Mouse (Mus musculus): ENCODE results near the gene Dlg2. TPM values are rescaled to one million over a fixed set of nuclear protein-coding genes. Genes with fewer than 3 reads are reported as not detected.

The Dlg2 gene
- polyA plus RNA-seq, 1 experiment from 2014 or later = 38.4 TPM

DNA sequence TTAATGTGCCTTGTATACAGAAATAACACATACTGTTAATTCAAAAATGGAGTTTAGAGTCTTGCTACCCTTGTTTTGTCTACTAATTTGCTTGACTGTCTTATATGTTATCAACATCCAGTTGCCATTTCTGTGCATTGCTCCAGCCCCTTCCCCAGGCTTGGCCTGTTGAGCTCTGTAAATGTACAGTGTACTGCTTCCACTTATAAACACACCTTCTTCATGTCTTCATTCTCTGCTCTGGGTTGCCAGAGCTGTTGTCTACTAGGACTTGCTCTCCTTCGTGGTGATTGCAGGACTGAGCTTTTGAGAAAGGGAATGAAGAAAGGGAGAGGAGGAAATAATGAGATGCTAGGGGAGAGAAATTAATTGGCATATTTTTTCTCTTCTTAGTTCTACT is 227.5 kb downstream of the Dlg2 start:
- Histone ChIP-seq H3K36me3 (ENCODE audit: control insufficient read depth, insufficient read depth) (no peaks in the 10 kb centered on the region), H3K4me3 (replicated peaks; ENCODE audit: low read length) (no peak overlapping the region), H3K27ac (ENCODE audit: low read length) (no peak overlapping the region), H3K4me1 (replicated peaks; ENCODE audit: control insufficient read depth, insufficient read depth, low read length) (no peaks in the 10 kb centered on the region), H3K27me3 (replicated peaks; ENCODE audit: control insufficient read depth, insufficient read depth, low read length) (no peaks in the 10 kb centered on the region), H3K9me3 (ENCODE audit: control insufficient read depth, low read length) (no peaks in the 10 kb centered on the region), H3K4me2 (ENCODE audit: low read length) (no peak overlapping the region), H3K9ac (replicated peaks; ENCODE audit: low read depth, low read length) (no peak overlapping the region)
- WGBS = 60% methylated on average over 1 of the region's 1 CpGs
- ATAC-seq = no peak

DNA sequence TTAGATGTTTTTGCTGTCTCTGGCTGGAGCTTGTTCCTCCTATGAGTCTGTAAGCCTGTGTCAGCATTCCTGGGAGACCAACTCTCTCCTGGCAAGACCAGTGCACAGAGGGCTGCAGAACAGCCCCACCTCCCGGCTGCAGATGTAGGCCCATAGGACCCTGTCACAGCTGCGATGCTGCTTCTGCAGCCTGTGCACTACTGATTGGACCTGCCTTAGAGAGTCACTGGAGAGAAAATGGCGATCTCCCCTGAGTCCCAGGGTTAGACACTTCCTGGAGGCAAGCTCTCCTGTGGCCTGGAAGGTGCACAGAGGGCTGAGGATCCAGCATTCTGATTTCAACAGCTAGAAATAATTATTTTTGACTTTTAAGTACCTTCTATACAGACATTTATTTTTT is 257.6 kb downstream of the Dlg2 start:
- no peaks in the 10 kb centered on the region for H3K4me1 ChIP-seq (replicated peaks; ENCODE audit: control insufficient read depth, insufficient read depth, low read length)
- H3K27me3 ChIP-seq (replicated peaks; ENCODE audit: control insufficient read depth, insufficient read depth, low read length) = no peaks in the 10 kb centered on the region
- H3K36me3 ChIP-seq (ENCODE audit: control insufficient read depth, insufficient read depth) = no peaks in the 10 kb centered on the region
- no peaks in the 10 kb centered on the region for H3K9me3 ChIP-seq (ENCODE audit: control insufficient read depth, low read length)
- ATAC-seq = no peak
- H3K4me2 ChIP-seq (ENCODE audit: low read length) = no peak overlapping the region
- no peak overlapping the region for H3K9ac ChIP-seq (replicated peaks; ENCODE audit: low read depth, low read length)
- no peak overlapping the region for H3K27ac ChIP-seq (ENCODE audit: low read length)
- WGBS = 45% methylated on average over 3 of the region's 3 CpGs
- H3K4me3 ChIP-seq (replicated peaks; ENCODE audit: low read length) = no peak overlapping the region

DNA sequence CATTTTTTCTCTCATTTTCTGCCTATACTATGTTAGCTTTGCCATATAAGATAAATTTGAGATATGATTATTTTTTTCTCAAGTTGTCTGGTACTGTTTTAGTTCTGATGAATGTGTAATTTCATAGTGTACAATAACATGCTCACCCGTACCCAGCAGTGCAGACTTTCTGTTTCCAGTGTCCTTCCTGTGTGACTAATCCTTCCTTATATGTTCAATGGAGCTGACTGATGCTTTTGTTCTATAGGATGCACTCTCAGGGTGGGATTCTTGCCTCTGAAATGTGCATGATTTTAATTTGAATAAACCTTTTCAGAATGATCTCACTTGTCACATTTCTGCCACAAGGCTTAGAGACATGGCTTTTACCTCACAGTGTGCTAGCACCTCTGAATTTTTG is 259.9 kb downstream of the Dlg2 start:
- H3K36me3 ChIP-seq (ENCODE audit: control insufficient read depth, insufficient read depth) = no peaks in the 10 kb centered on the region
- H3K4me1 ChIP-seq (replicated peaks; ENCODE audit: control insufficient read depth, insufficient read depth, low read length) = no peaks in the 10 kb centered on the region
- no peaks in the 10 kb centered on the region for H3K9me3 ChIP-seq (ENCODE audit: control insufficient read depth, low read length)
- no peak overlapping the region for H3K4me2 ChIP-seq (ENCODE audit: low read length)
- no peak overlapping the region for H3K9ac ChIP-seq (replicated peaks; ENCODE audit: low read depth, low read length)
- 2% methylated on average over 1 of the region's 1 CpGs for WGBS
- H3K27ac ChIP-seq (ENCODE audit: low read length) = no peak overlapping the region
- no peak overlapping the region for H3K4me3 ChIP-seq (replicated peaks; ENCODE audit: low read length)
- ATAC-seq = no peak
- no peaks in the 10 kb centered on the region for H3K27me3 ChIP-seq (replicated peaks; ENCODE audit: control insufficient read depth, insufficient read depth, low read length)

DNA sequence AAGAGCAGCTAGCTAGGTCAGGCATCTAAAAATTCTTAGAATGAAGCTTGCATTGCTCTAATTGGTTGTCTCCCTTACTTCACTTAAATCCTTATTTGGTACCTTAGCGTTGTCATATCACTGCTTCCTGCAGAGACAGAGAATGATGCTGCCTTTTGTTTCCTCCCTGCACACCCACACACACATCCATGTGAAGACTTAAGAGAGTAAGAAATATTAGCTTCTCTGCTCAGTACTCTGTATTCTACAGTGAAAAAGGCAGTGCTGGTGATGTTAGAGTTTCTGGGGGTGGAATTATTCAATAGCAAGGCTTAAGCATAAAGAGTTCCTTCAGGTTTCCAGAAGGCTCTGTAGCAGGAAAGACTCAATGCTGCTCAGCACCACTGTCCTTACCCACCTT is 272.2 kb downstream of the Dlg2 start:
- Histone ChIP-seq H3K4me2 (ENCODE audit: low read length) (no peak overlapping the region), H3K27ac (ENCODE audit: low read length) (no peak overlapping the region), H3K36me3 (ENCODE audit: control insufficient read depth, insufficient read depth) (no peaks in the 10 kb centered on the region), H3K4me1 (replicated peaks; ENCODE audit: control insufficient read depth, insufficient read depth, low read length) (no peaks in the 10 kb centered on the region), H3K9me3 (ENCODE audit: control insufficient read depth, low read length) (no peaks in the 10 kb centered on the region), H3K27me3 (replicated peaks; ENCODE audit: control insufficient read depth, insufficient read depth, low read length) (no peaks in the 10 kb centered on the region), H3K4me3 (replicated peaks; ENCODE audit: low read length) (no peak overlapping the region), H3K9ac (replicated peaks; ENCODE audit: low read depth, low read length) (no peak overlapping the region)
- ATAC-seq = no peak
- WGBS = 89% methylated on average over 1 of the region's 1 CpGs

DNA sequence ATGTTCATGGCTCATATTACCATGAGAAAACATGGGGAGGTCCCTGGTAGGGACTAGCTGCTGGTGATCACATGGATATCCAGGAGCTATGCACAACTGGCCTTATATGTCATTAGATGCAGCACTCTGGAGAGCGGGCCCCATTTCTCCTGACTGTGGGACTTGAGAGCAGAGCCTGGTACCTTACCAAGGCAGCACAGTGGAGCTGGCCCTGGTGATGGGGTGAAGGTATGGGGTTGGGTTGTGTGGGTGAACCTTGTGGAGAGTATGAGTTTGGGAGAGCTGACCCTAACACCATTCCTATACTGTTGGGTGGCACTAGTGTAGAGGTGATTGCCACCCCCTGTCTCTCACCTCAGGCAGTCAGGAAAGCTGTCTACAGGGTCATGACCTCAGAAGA is 311.5 kb downstream of the Dlg2 start:
- ATAC-seq = no peak
- Histone ChIP-seq H3K36me3 (ENCODE audit: control insufficient read depth, insufficient read depth) (no peaks in the 10 kb centered on the region), H3K27ac (ENCODE audit: low read length) (no peak overlapping the region), H3K9ac (replicated peaks; ENCODE audit: low read depth, low read length) (no peak overlapping the region), H3K27me3 (replicated peaks; ENCODE audit: control insufficient read depth, insufficient read depth, low read length) (no peaks in the 10 kb centered on the region), H3K4me1 (replicated peaks; ENCODE audit: control insufficient read depth, insufficient read depth, low read length) (no peaks in the 10 kb centered on the region), H3K4me3 (replicated peaks; ENCODE audit: low read length) (no peak overlapping the region), H3K9me3 (ENCODE audit: control insufficient read depth, low read length) (no peaks in the 10 kb centered on the region), H3K4me2 (ENCODE audit: low read length) (no peak overlapping the region)
- WGBS = 100% methylated on average over 1 of the region's 1 CpGs

DNA sequence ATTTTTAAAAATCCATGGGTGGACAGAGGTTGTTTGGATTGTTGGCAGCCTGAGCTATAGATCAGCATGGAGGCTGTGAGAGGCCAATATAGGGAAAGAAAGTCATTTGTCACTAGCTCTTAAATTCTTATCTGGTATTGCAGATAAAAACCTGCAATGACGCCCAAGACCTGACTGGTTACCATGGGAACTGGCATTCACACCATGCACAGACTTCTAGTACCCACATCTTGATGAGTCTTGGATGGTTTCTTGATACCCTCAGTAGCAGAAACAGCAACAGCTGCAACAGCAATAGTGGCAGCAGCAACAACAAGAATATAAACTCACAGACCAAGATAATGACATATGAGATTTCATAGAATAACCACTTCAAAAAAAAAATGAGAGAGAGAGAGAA is 315.1 kb downstream of the Dlg2 start:
- Histone ChIP-seq H3K27ac (ENCODE audit: low read length) (no peak overlapping the region), H3K4me2 (ENCODE audit: low read length) (no peak overlapping the region), H3K9me3 (ENCODE audit: control insufficient read depth, low read length) (no peaks in the 10 kb centered on the region), H3K36me3 (ENCODE audit: control insufficient read depth, insufficient read depth) (no peaks in the 10 kb centered on the region), H3K4me3 (replicated peaks; ENCODE audit: low read length) (no peak overlapping the region), H3K27me3 (replicated peaks; ENCODE audit: control insufficient read depth, insufficient read depth, low read length) (no peaks in the 10 kb centered on the region), H3K9ac (replicated peaks; ENCODE audit: low read depth, low read length) (no peak overlapping the region), H3K4me1 (replicated peaks; ENCODE audit: control insufficient read depth, insufficient read depth, low read length) (no peaks in the 10 kb centered on the region)
- 53% methylated on average over 1 of the region's 1 CpGs for WGBS
- ATAC-seq = no peak

DNA sequence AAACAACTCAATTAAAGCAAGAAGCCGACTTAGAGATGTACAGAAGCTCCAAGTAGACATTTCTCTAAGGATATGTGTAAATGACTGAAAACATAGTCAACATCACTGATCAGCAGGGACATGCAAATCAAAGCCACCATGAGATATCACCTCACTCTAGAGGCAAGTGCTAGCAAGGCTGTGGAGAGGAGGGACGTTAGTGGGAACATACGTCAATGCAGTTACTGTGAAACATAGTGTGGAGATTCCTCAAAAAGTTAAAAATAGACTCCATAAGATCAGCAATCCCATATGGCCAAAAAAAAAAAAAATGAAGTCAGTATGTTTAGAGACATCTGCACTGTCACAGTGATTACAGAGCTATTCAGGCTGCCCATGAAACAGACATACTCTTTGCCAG is 349.2 kb downstream of the Dlg2 start:
- H3K27ac ChIP-seq (ENCODE audit: low read length) = no peak overlapping the region
- WGBS = 79% methylated on average over 3 of the region's 3 CpGs
- ATAC-seq = no peak
- H3K4me3 ChIP-seq (replicated peaks; ENCODE audit: low read length) = no peak overlapping the region
- H3K27me3 ChIP-seq (replicated peaks; ENCODE audit: control insufficient read depth, insufficient read depth, low read length) = no peaks in the 10 kb centered on the region
- H3K4me1 ChIP-seq (replicated peaks; ENCODE audit: control insufficient read depth, insufficient read depth, low read length) = no peaks in the 10 kb centered on the region
- H3K9me3 ChIP-seq (ENCODE audit: control insufficient read depth, low read length) = no peaks in the 10 kb centered on the region
- no peaks in the 10 kb centered on the region for H3K36me3 ChIP-seq (ENCODE audit: control insufficient read depth, insufficient read depth)
- no peak overlapping the region for H3K4me2 ChIP-seq (ENCODE audit: low read length)
- H3K9ac ChIP-seq (replicated peaks; ENCODE audit: low read depth, low read length) = no peak overlapping the region

DNA sequence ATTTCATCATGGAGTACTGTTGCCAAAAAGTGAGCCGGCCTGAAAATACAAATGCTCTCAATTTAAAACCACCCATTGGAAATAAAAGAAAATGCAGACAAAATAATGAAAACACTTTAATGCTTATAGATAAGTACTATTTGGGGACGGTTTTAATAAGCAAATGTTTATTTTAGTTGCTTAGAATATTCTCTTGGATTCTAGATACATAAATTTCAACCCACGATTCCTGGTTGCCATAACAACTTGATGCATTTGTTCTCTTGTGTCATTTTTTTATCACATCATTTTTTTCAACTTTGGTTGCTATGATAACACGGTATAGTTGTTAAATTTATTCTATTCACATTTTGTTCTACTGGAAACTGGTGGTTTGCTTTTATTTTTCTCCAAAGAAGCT is 364.8 kb downstream of the Dlg2 start:
- WGBS = 63% methylated on average over 4 of the region's 4 CpGs
- H3K4me2 ChIP-seq (ENCODE audit: low read length) = no peak overlapping the region
- no peaks in the 10 kb centered on the region for H3K27me3 ChIP-seq (replicated peaks; ENCODE audit: control insufficient read depth, insufficient read depth, low read length)
- H3K4me1 ChIP-seq (replicated peaks; ENCODE audit: control insufficient read depth, insufficient read depth, low read length) = peaks cover 4% of the 10 kb centered on the region; the same call in 1 of the 2 replicates
- H3K4me3 ChIP-seq (replicated peaks; ENCODE audit: low read length) = no peak overlapping the region
- no peak overlapping the region for H3K27ac ChIP-seq (ENCODE audit: low read length)
- peak; percentile 8; the same call in 1 of the 2 replicates for ATAC-seq
- H3K36me3 ChIP-seq (ENCODE audit: control insufficient read depth, insufficient read depth) = no peaks in the 10 kb centered on the region
- no peak overlapping the region for H3K9ac ChIP-seq (replicated peaks; ENCODE audit: low read depth, low read length)
- no peaks in the 10 kb centered on the region for H3K9me3 ChIP-seq (ENCODE audit: control insufficient read depth, low read length)

DNA sequence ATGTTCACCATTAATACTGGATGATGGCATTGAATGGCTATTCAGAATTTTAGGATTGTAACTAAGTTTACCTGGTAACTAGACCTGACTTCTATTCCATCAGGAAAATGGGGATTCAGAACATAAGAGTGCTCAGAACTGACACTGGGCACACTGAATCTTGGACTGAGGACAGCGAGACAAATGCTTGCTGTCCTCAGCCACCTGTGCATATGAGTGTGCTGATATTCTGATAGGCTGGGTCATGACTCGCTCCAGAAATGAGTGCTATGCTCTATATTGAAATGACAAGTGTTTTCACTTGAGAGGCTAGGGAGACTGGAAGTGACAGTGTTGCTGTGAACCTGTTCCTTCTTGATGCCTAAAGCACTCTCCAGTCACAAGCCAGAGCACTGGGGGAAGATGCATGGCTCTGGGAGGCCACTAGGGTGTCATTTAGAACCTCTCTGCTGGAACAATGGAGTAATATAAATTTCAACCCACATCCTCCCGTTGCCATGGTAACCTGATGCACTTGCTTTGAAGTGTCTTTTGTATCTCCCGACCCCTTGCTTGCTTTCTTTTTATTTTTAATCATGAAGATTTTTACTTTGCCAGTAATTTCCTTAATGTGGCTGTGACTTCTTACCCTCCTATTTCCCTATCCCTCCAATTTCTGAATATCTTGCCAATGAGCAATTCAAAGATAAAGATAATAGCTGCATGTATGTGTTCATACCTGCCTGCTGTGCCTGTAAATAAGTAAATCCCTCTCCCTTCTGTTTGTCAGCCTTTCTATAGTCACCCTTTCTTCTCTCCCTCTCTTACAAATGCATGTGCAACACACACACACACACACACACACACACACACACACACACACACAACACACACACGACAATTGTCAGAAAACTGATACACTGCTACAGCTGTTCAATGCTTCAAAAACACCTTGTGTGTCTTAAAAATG is 367.1 kb downstream of the Dlg2 start:
- WGBS = 53% methylated on average over 5 of the region's 5 CpGs
- peak; percentile 72 for ATAC-seq
- Histone ChIP-seq H3K9ac (replicated peaks; ENCODE audit: low read depth, low read length) (no peak overlapping the region), H3K4me1 (replicated peaks; ENCODE audit: control insufficient read depth, insufficient read depth, low read length) (peaks cover 4% of the 10 kb centered on the region; the same call in 1 of the 2 replicates), H3K27me3 (replicated peaks; ENCODE audit: control insufficient read depth, insufficient read depth, low read length) (no peaks in the 10 kb centered on the region), H3K27ac (ENCODE audit: low read length) (no peak overlapping the region; the same call in 1 of the 2 replicates), H3K4me3 (replicated peaks; ENCODE audit: low read length) (no peak overlapping the region), H3K9me3 (ENCODE audit: control insufficient read depth, low read length) (no peaks in the 10 kb centered on the region), H3K36me3 (ENCODE audit: control insufficient read depth, insufficient read depth) (no peaks in the 10 kb centered on the region), H3K4me2 (ENCODE audit: low read length) (no peak overlapping the region)
